8 mouse cellular contexts compared by ENCODE assay signal in the genomic region with DNA sequence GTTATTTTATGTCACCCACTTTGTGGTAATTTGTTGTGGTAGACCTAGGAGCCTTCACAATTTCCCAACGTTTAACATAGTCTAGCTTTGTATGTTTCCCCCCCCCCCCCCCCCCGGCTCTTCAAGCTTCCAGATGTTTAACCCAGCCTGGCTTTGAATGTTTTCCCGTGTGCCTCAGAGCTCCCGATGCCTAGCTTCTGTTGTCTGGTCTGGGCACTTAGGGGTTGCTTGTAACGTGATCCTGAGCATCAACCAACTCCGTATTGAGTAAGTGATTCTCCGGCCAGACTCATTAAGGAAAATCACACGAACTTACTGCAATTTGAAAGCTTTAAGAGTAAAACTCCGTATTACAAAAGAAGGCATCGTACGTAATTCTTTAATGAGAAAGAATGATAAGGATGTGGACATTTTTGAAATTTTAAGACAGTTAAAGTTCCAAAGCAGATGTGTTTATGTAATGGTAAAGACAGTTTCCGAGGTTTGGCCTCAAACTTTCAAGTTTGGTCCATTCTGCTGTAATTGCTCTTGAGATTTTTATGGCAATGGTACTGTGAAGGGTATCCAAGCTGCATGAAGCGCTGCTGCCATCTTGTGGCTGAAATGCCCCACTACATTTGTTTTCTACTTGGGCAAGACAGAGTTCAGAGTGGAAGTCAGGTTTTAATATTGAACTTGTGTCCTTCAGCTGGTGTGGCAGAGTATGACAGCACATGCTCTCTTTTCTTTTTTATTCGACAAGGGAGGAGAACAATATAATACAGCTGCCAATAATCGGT.
DNase-seq lines count a peak whose midpoint lies in the region; ATAC-seq and TF ChIP-seq lines count a peak whose summit lies in the region.

No protein-coding gene starts in this region.

- no peaks in the 10 kb centered on the region for H3K27me3 ChIP-seq in embryonic facial prominence, embryonic 11.5 days (ENCODE audit: control insufficient read depth, insufficient read depth, low read length)
- H3K27me3 ChIP-seq in heart, embryonic 10.5 days (ENCODE audit: insufficient read depth, poor library complexity, severe bottlenecking): no peaks in the 10 kb centered on the region
- H3K27me3 ChIP-seq in limb, embryonic 13.5 days: peaks cover 10% of the 10 kb centered on the region; the same call in 1 of the 2 replicates
- no peaks in the 10 kb centered on the region for H3K27me3 ChIP-seq in neural tube, embryonic 11.5 days (ENCODE audit: control insufficient read depth, insufficient read depth, low read length)
- H3K27me3 ChIP-seq in stomach, postnatal 0 days (ENCODE audit: control insufficient read depth, insufficient read depth, low read length): no peaks in the 10 kb centered on the region

- no peak overlapping the region for H3K4me2 ChIP-seq in embryonic facial prominence, embryonic 11.5 days (ENCODE audit: low read depth, low read length)
- H3K4me2 ChIP-seq in limb, embryonic 13.5 days (replicated peaks): peak overlapping the region; percentile 57
- no peak overlapping the region for H3K4me2 ChIP-seq in neural tube, embryonic 11.5 days (ENCODE audit: low read depth)
- peak overlapping the region; percentile 39 for H3K4me2 ChIP-seq in stomach, postnatal 0 days (replicated peaks; ENCODE audit: low read depth)

- H3K4me3 ChIP-seq in embryonic facial prominence, embryonic 11.5 days (ENCODE audit: low read depth, low read length): no peak overlapping the region
- H3K4me3 ChIP-seq in heart, embryonic 10.5 days: no peak overlapping the region
- peak overlapping the region; percentile 29 for H3K4me3 ChIP-seq in limb, embryonic 13.5 days
- no peak overlapping the region for H3K4me3 ChIP-seq in neural tube, embryonic 11.5 days (ENCODE audit: low read depth, low read length)
- H3K4me3 ChIP-seq in stomach, postnatal 0 days (ENCODE audit: low read depth, low read length): peak overlapping the region; percentile 8; the same call in 1 of the 2 replicates

- H3K9ac ChIP-seq in embryonic facial prominence, embryonic 11.5 days (replicated peaks; ENCODE audit: low read length): no peak overlapping the region
- no peak overlapping the region for H3K9ac ChIP-seq in limb, embryonic 13.5 days
- H3K9ac ChIP-seq in neural tube, embryonic 11.5 days (ENCODE audit: low read length): no peak overlapping the region
- no peak overlapping the region for H3K9ac ChIP-seq in stomach, postnatal 0 days (ENCODE audit: low read length)

- TF ChIP-seq CTCF in stomach, postnatal 0 days (IDR thresholded peaks at IDR 0.05; ENCODE audit: low read depth): peak; percentile 99

- 20% methylated on average over 15 of the region's 15 CpGs for WGBS in embryonic facial prominence, embryonic 11.5 days
- 37% methylated on average over 14 of the region's 15 CpGs for WGBS in heart, embryonic 10.5 days
- 15% methylated on average over 14 of the region's 15 CpGs for WGBS in limb, embryonic 13.5 days
- WGBS in neural tube, embryonic 11.5 days: 35% methylated on average over 15 of the region's 15 CpGs
- 24% methylated on average over 15 of the region's 15 CpGs for WGBS in stomach, postnatal 0 days

- H3K4me1 ChIP-seq in embryonic facial prominence, embryonic 11.5 days (ENCODE audit: control insufficient read depth, insufficient read depth, low read length): no peaks in the 10 kb centered on the region
- no peaks in the 10 kb centered on the region for H3K4me1 ChIP-seq in heart, embryonic 10.5 days
- H3K4me1 ChIP-seq in limb, embryonic 13.5 days: peaks cover 5% of the 10 kb centered on the region; the same call in 1 of the 2 replicates
- H3K4me1 ChIP-seq in neural tube, embryonic 11.5 days (ENCODE audit: control insufficient read depth, insufficient read depth, low read length): no peaks in the 10 kb centered on the region
- no peaks in the 10 kb centered on the region for H3K4me1 ChIP-seq in stomach, postnatal 0 days (replicated peaks; ENCODE audit: control insufficient read depth, insufficient read depth)

- TF ChIP-seq EP300 in stomach, postnatal 0 days (optimal IDR thresholded peaks at IDR 0.05): no peak

- peak; percentile 78 for DNase-seq in 3T3-L1 (ENCODE audit: low read depth, low spot score)
- DNase-seq in adrenal gland, postnatal 14 days: peak; percentile 75
- peak; percentile 89 for DNase-seq in embryonic facial prominence, embryonic 11.5 days (ENCODE audit: low spot score)
- DNase-seq in heart, embryonic 10.5 days (ENCODE audit: low spot score): peak; percentile 83
- peak; percentile 84 for DNase-seq in kidney, adult 9 months
- peak; percentile 81 for DNase-seq in neural tube, embryonic 11.5 days (ENCODE audit: low spot score)
- DNase-seq in stomach, postnatal 0 days (ENCODE audit: low spot score): peak; percentile 81

- H3K27ac ChIP-seq in embryonic facial prominence, embryonic 11.5 days (replicated peaks; ENCODE audit: low read depth, low read length): no peak overlapping the region
- H3K27ac ChIP-seq in heart, embryonic 10.5 days: no peak overlapping the region
- H3K27ac ChIP-seq in limb, embryonic 13.5 days: no peak overlapping the region
- no peak overlapping the region for H3K27ac ChIP-seq in neural tube, embryonic 11.5 days (ENCODE audit: low read depth, low read length)
- H3K27ac ChIP-seq in stomach, postnatal 0 days (replicated peaks): no peak overlapping the region

- H3K9me3 ChIP-seq in embryonic facial prominence, embryonic 11.5 days (replicated peaks; ENCODE audit: control insufficient read depth, low read length): no peaks in the 10 kb centered on the region
- H3K9me3 ChIP-seq in heart, embryonic 10.5 days: no peaks in the 10 kb centered on the region
- no peaks in the 10 kb centered on the region for H3K9me3 ChIP-seq in limb, embryonic 13.5 days
- no peaks in the 10 kb centered on the region for H3K9me3 ChIP-seq in neural tube, embryonic 11.5 days (ENCODE audit: control insufficient read depth, low read length)
- H3K9me3 ChIP-seq in stomach, postnatal 0 days (ENCODE audit: control insufficient read depth, low read length): no peaks in the 10 kb centered on the region

- no peaks in the 10 kb centered on the region for H3K36me3 ChIP-seq in embryonic facial prominence, embryonic 11.5 days (replicated peaks; ENCODE audit: control insufficient read depth, insufficient read depth, low read depth, low read length)
- H3K36me3 ChIP-seq in heart, embryonic 10.5 days: no peaks in the 10 kb centered on the region
- no peaks in the 10 kb centered on the region for H3K36me3 ChIP-seq in limb, embryonic 13.5 days
- no peaks in the 10 kb centered on the region for H3K36me3 ChIP-seq in neural tube, embryonic 11.5 days (ENCODE audit: control insufficient read depth, insufficient read depth, low read length)
- no peaks in the 10 kb centered on the region for H3K36me3 ChIP-seq in stomach, postnatal 0 days (ENCODE audit: control insufficient read depth, insufficient read depth, low read length)

- peak; percentile 82 for ATAC-seq in embryonic facial prominence, embryonic 11.5 days (replicated peaks; ENCODE audit: insufficient number of reproducible peaks, low FRiP score, low TSS enrichment, low read depth)
- ATAC-seq in limb, embryonic 13.5 days (ENCODE audit: low FRiP score, low read depth): peak; percentile 91
- ATAC-seq in neural tube, embryonic 11.5 days (ENCODE audit: insufficient read depth, low FRiP score, low TSS enrichment): peak; percentile 67
- ATAC-seq in stomach, postnatal 0 days (ENCODE audit: low FRiP score, low TSS enrichment): peak; percentile 59; the same call in 1 of the 2 replicates

Comparison
In these comparisons a context has a peak if more than half of its experiments do, and no peak if none do; other contexts are left out.
1. H3K4me2 ChIP-seq: peak in limb, embryonic 13.5 days (single experiment) and stomach, postnatal 0 days (single experiment); none in embryonic facial prominence, embryonic 11.5 days (single experiment) and neural tube, embryonic 11.5 days (single experiment).
2. H3K4me3 ChIP-seq: peak in limb, embryonic 13.5 days (single experiment) and stomach, postnatal 0 days (single experiment); none in embryonic facial prominence, embryonic 11.5 days (single experiment), heart, embryonic 10.5 days (single experiment) and neural tube, embryonic 11.5 days (single experiment).
3. Peak in every context shown above with its lines, with median percentiles within 50 percentile points of each other: DNase-seq and ATAC-seq.